Mouse (Mus musculus) neural tube, embryonic 15.5 days (tissue): Measurements from ENCODE around the gene Cd200r4. TPM values are rescaled to one million over a fixed set of nuclear protein-coding genes. Genes with fewer than 3 reads are reported as not detected.
"Not testable (repeated sequence)": the region's sequence is repeated elsewhere in the genome, so short reads cannot be mapped to it uniquely, and the experiment has no call there.

Source experiments
- ATAC-seq: fragments of 200-750 bp; cut with Nextera tagmentation; 2 replicates; pipeline ENCODE4 v1.8.0; 2017; ENCODE audit warnings: mild to moderate bottlenecking, moderate TSS enrichment, moderate library complexity; ENCODE audit not compliant: low FRiP score
- H3K27ac ChIP-seq: fragments of 300-500 bp; sonication (generic); replicated peaks from 2 replicates; pipeline ENCODE4 v1.5.1; 2015; ENCODE audit warnings: mild to moderate bottlenecking, inconsistent platforms
- H3K27me3 ChIP-seq: fragments of 300-500 bp; sonication (generic); replicated peaks from 2 replicates; pipeline ENCODE4 v1.6.1; 2015; ENCODE audit warnings: inconsistent platforms
- H3K36me3 ChIP-seq: fragments of 300-500 bp; sonication (generic); 2 replicates; pipeline ENCODE4 v1.6.1; 2015; ENCODE audit warnings: inconsistent platforms
- H3K4me1 ChIP-seq: fragments of 300-500 bp; sonication (generic); 2 replicates; pipeline ENCODE4 v1.6.1; 2015; ENCODE audit warnings: inconsistent platforms
- H3K4me2 ChIP-seq: fragments of 300-500 bp; sonication (generic); 2 replicates; pipeline ENCODE4 v1.6.1; 2015; ENCODE audit warnings: inconsistent platforms, mild to moderate bottlenecking, moderate library complexity
- H3K4me3 ChIP-seq: fragments of 300-500 bp; sonication (generic); replicated peaks from 2 replicates; pipeline ENCODE4 v1.5.1; 2015; ENCODE audit warnings: mild to moderate bottlenecking, inconsistent platforms
- H3K9ac ChIP-seq: fragments of 300-500 bp; sonication (generic); replicated peaks from 2 replicates; pipeline ENCODE4 v1.6.1; 2015; ENCODE audit warnings: mild to moderate bottlenecking, inconsistent platforms
- H3K9me3 ChIP-seq: fragments of 300-500 bp; sonication (generic); replicated peaks from 2 replicates; pipeline ENCODE4 v1.6.1; 2016; ENCODE audit warnings: inconsistent platforms
- WGBS: fragments of 180-500 bp; shearing (Covaris S2); methylation state at CpG from one replicate; pipeline ENCODE4 v1.1.7; 2015; ENCODE audit warnings: mixed read lengths; 5-methylcytosine and 5-hydroxymethylcytosine counted together
- polyA plus RNA-seq: library from polyadenylated mRNA; unstranded; fragments of >200 nt; fragmentation: Nextera tagmentation; extraction: Ambion mirVana; gene quantifications from 2 replicates; pipeline ENCODE4 v1.2.1, GENCODE M21; 2015

Gene Cd200r4
- polyA plus RNA-seq, 1 experiment from 2014 or later: not detected

GRCm38 (mm10) chr16:44786934-44787333 is 24.6 kb upstream of the Cd200r4 start:
- Histone ChIP-seq H3K9ac (no peak overlapping the region), H3K27me3 (no peaks in the 10 kb centered on the region), H3K36me3 (no peaks in the 10 kb centered on the region), H3K27ac (no peak overlapping the region), H3K4me1 (no peaks in the 10 kb centered on the region), H3K4me3 (no peak overlapping the region), H3K9me3 (no peaks in the 10 kb centered on the region), H3K4me2 (no peak overlapping the region)
- ATAC-seq: no peak
- 77% methylated on average over 1 of the region's 1 CpGs for WGBS

- ATAC-seq: no peak
- Histone ChIP-seq H3K27ac (no peak overlapping the region), H3K9ac (no peak overlapping the region), H3K4me2 (no peak overlapping the region), H3K4me1 (no peaks in the 10 kb centered on the region), H3K27me3 (no peaks in the 10 kb centered on the region), H3K9me3 (no peaks in the 10 kb centered on the region), H3K36me3 (no peaks in the 10 kb centered on the region), H3K4me3 (no peak overlapping the region)
Measured at GRCm38 (mm10) chr16:44794416-44794815, 17.1 kb upstream of the Cd200r4 start.

GRCm38 (mm10) chr16:44805976-44806375 is 5.6 kb upstream of the Cd200r4 start:
- Histone ChIP-seq H3K4me3 (no peak overlapping the region), H3K27ac (no peak overlapping the region), H3K9me3 (no peaks in the 10 kb centered on the region), H3K27me3 (no peaks in the 10 kb centered on the region), H3K4me1 (no peaks in the 10 kb centered on the region), H3K4me2 (no peak overlapping the region), H3K9ac (no peak overlapping the region), H3K36me3 (no peaks in the 10 kb centered on the region)
- no peak for ATAC-seq

GRCm38 (mm10) chr16:44810223-44810622 is 1.3 kb upstream of the Cd200r4 start:
- H3K9ac ChIP-seq, H3K4me1 ChIP-seq, H3K4me2 ChIP-seq, H3K27me3 ChIP-seq, H3K9me3 ChIP-seq, H3K36me3 ChIP-seq, ATAC-seq, H3K27ac ChIP-seq, H3K4me3 ChIP-seq: not testable (repeated sequence)
- WGBS: 98% methylated on average over 4 of the region's 4 CpGs

- Histone ChIP-seq H3K4me1 (no peaks in the 10 kb centered on the region), H3K4me2 (no peak overlapping the region), H3K36me3 (no peaks in the 10 kb centered on the region), H3K4me3 (no peak overlapping the region), H3K27ac (no peak overlapping the region), H3K27me3 (no peaks in the 10 kb centered on the region), H3K9me3 (no peaks in the 10 kb centered on the region), H3K9ac (no peak overlapping the region)
- no peak for ATAC-seq
- 85% methylated on average over 6 of the region's 6 CpGs for WGBS
Measured at GRCm38 (mm10) chr16:44812468-44813065, 1.0 kb downstream of the Cd200r4 start.

GRCm38 (mm10) chr16:44818010-44818409 is 6.5 kb downstream of the Cd200r4 start:
- WGBS: 48% methylated on average over 1 of the region's 1 CpGs
- Histone ChIP-seq H3K9me3 (no peaks in the 10 kb centered on the region), H3K9ac (no peak overlapping the region), H3K27me3 (no peaks in the 10 kb centered on the region), H3K4me3 (no peak overlapping the region), H3K4me2 (no peak overlapping the region), H3K36me3 (no peaks in the 10 kb centered on the region), H3K4me1 (no peaks in the 10 kb centered on the region), H3K27ac (no peak overlapping the region)
- ATAC-seq: no peak

GRCm38 (mm10) chr16:44820545-44820944 is 9.0 kb downstream of the Cd200r4 start:
- WGBS: 86% methylated on average over 4 of the region's 4 CpGs
- Histone ChIP-seq H3K27ac (no peak overlapping the region), H3K4me1 (no peaks in the 10 kb centered on the region), H3K4me3 (no peak overlapping the region), H3K36me3 (no peaks in the 10 kb centered on the region), H3K9me3 (no peaks in the 10 kb centered on the region), H3K27me3 (no peaks in the 10 kb centered on the region), H3K9ac (no peak overlapping the region), H3K4me2 (no peak overlapping the region)
- ATAC-seq: no peak

- 85% methylated on average over 3 of the region's 3 CpGs for WGBS
- Histone ChIP-seq H3K4me1 (no peaks in the 10 kb centered on the region), H3K4me2 (no peak overlapping the region), H3K27me3 (no peaks in the 10 kb centered on the region), H3K9me3 (no peaks in the 10 kb centered on the region), H3K4me3 (no peak overlapping the region), H3K9ac (no peak overlapping the region), H3K36me3 (no peaks in the 10 kb centered on the region), H3K27ac (no peak overlapping the region)
- ATAC-seq: no peak
Measured at GRCm38 (mm10) chr16:44832286-44832685, 20.8 kb downstream of the Cd200r4 start.

- H3K9ac ChIP-seq, H3K4me1 ChIP-seq, H3K27me3 ChIP-seq, H3K36me3 ChIP-seq, H3K9me3 ChIP-seq, H3K27ac ChIP-seq, H3K4me2 ChIP-seq, ATAC-seq, H3K4me3 ChIP-seq: not testable (repeated sequence)
- WGBS: 51% methylated on average over 2 of the region's 2 CpGs
Measured at GRCm38 (mm10) chr16:44833189-44833588, 21.7 kb downstream of the Cd200r4 start.

- H3K27ac ChIP-seq: no peak within 1 kb of the TSS
- H3K27me3 ChIP-seq: no peaks in the 10 kb centered on the region
- H3K4me1 ChIP-seq: no peaks in the 10 kb centered on the region
- no peak for ATAC-seq
- no peak within 1 kb of the TSS for H3K4me2 ChIP-seq
- H3K9me3 ChIP-seq: no peaks in the 10 kb centered on the region
- H3K4me3 ChIP-seq: no peak within 1 kb of the TSS
- 83% methylated on average over 2 of the region's 2 CpGs for WGBS
- H3K9ac ChIP-seq: no peak within 1 kb of the TSS
- no peaks in the 10 kb centered on the region for H3K36me3 ChIP-seq
Measured at GRCm38 (mm10) chr16:44866797-44867196, 55.3 kb downstream of the Cd200r4 start, which contains the start of gene Cd200r2. TSS of gene Cd200r2 (plus strand) at chr16:44867097.

- Histone ChIP-seq H3K9me3 (no peaks in the 10 kb centered on the region), H3K4me2 (no peak overlapping the region), H3K27me3 (no peaks in the 10 kb centered on the region), H3K27ac (no peak overlapping the region), H3K36me3 (no peaks in the 10 kb centered on the region), H3K9ac (no peak overlapping the region), H3K4me1 (no peaks in the 10 kb centered on the region), H3K4me3 (no peak overlapping the region)
- 71% methylated on average over 1 of the region's 1 CpGs for WGBS
- ATAC-seq: no peak
Measured at GRCm38 (mm10) chr16:44875178-44875577, 63.6 kb downstream of the Cd200r4 start.

- H3K27me3 ChIP-seq: no peaks in the 10 kb centered on the region
- 70% methylated on average over 5 of the region's 5 CpGs for WGBS
- no peak for ATAC-seq
- H3K4me3 ChIP-seq: no peak overlapping the region
- H3K4me1 ChIP-seq: no peaks in the 10 kb centered on the region
- H3K36me3 ChIP-seq: no peaks in the 10 kb centered on the region
- H3K9me3 ChIP-seq: no peaks in the 10 kb centered on the region
- no peak overlapping the region for H3K4me2 ChIP-seq
- no peak overlapping the region for H3K9ac ChIP-seq
- no peak overlapping the region for H3K27ac ChIP-seq
Measured at GRCm38 (mm10) chr16:44876625-44877024, 65.1 kb downstream of the Cd200r4 start.

GRCm38 (mm10) chr16:44877595-44877994 is 66.1 kb downstream of the Cd200r4 start:
- Histone ChIP-seq H3K9me3 (no peaks in the 10 kb centered on the region), H3K4me2 (no peak overlapping the region), H3K27me3 (no peaks in the 10 kb centered on the region), H3K9ac (no peak overlapping the region), H3K4me1 (no peaks in the 10 kb centered on the region), H3K36me3 (no peaks in the 10 kb centered on the region), H3K27ac (no peak overlapping the region), H3K4me3 (no peak overlapping the region)
- WGBS: 88% methylated on average over 6 of the region's 6 CpGs
- no peak for ATAC-seq
